Mouse (Mus musculus): ENCODE measurements around the gene Rab40b. TPM values are rescaled to one million over a fixed set of nuclear protein-coding genes. Genes with fewer than 3 reads are reported as not detected.
A peak's percentile ranks its signal among the peaks of the same experiment; 100 is the strongest.

The Rab40b gene
- polyA plus RNA-seq (2014; fragmentation: Nextera tagmentation; extraction: Ambion mirVana), result 9.2 and 10.8 TPM in 2 replicates

DNA sequence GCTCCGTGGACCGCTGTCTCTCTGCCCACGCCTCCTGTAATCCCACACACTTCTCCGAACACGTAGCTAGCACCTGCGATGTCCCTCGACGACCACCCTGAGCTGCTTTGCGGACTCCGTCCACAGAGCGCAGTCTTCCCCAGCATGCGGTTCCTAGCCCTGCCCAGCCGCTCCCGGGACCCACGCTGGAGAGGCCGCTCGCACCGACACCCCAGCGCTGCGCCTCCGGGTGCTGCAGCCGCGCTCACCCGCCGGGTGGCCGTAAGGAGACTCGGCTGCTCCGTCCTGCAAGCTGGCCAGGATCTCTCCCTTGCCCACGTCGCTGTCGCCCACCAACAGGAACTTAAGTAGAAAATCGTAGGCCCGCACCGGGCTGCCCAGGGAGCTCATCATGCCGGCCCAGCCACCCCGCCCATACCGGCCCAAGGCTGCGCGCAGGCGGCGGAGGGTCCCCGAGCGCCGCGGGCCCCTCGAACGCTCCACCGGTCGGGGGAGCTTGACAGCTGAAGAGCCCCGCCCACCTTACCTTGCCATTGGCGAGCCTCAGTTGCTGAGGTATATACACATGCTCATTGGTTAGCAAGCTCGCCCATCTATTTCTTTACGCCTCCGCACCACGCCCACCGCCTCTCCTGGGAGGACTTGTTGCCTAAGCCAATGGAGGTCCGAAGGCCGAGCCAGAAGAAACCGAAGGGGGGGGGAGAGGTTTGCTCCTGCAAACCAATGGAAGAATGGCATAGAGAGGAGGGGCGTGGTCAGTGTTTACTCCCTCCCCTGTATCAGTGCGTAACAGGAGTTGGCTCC, at the start of gene Rab40b:
Rab40b (minus strand) TSS at position 502 of the 804 bp plus-strand sequence.
- no peaks in the 10 kb centered on the region for H3K9me3 ChIP-seq (ENCODE audit: control insufficient read depth, low read length)
- H3K4me2 ChIP-seq (ENCODE audit: low read length), result peak within 1 kb of the TSS; percentile 75
- peak; percentile 97 for DNase-seq
- peak within 1 kb of the TSS; percentile 49 for H3K27ac ChIP-seq (replicated peaks; ENCODE audit: low read depth, low read length)
- WGBS, result under 1% methylated on average over 61 of the region's 61 CpGs
- H3K4me1 ChIP-seq (ENCODE audit: control insufficient read depth, insufficient read depth, low read length), result no peaks in the 10 kb centered on the region
- peak; percentile 99 for ATAC-seq (ENCODE audit: low FRiP score, low TSS enrichment)
- H3K9ac ChIP-seq (replicated peaks; ENCODE audit: low read length), result peak within 1 kb of the TSS; percentile 52
- no peaks in the 10 kb centered on the region for H3K36me3 ChIP-seq (ENCODE audit: control insufficient read depth, insufficient read depth, low read length)
- H3K27me3 ChIP-seq (ENCODE audit: control insufficient read depth, insufficient read depth, low read length), result 0 out of 2 replicates have a peak, but pooled peaks cover 6% of the 10 kb centered on the region
- H3K4me3 ChIP-seq (replicated peaks; ENCODE audit: low read depth, low read length), result peak within 1 kb of the TSS; percentile 66

- Histone ChIP-seq H3K4me2 (ENCODE audit: low read length) (no peak overlapping the region), H3K4me3 (replicated peaks; ENCODE audit: low read depth, low read length) (no peak overlapping the region), H3K27me3 (ENCODE audit: control insufficient read depth, insufficient read depth, low read length) (no peaks in the 10 kb centered on the region), H3K36me3 (ENCODE audit: control insufficient read depth, insufficient read depth, low read length) (no peaks in the 10 kb centered on the region), H3K27ac (replicated peaks; ENCODE audit: low read depth, low read length) (no peak overlapping the region), H3K9ac (replicated peaks; ENCODE audit: low read length) (no peak overlapping the region), H3K9me3 (ENCODE audit: control insufficient read depth, low read length) (no peaks in the 10 kb centered on the region), H3K4me1 (ENCODE audit: control insufficient read depth, insufficient read depth, low read length) (peaks cover 12% of the 10 kb centered on the region)
- WGBS, result 73% methylated on average over 5 of the region's 5 CpGs
- no peak for DNase-seq
- ATAC-seq (ENCODE audit: low FRiP score, low TSS enrichment), result no peak
These were observed 49.2 kb upstream of the Rab40b start for GRCm38 (mm10) chr11:121437236-121437635.

GRCm38 (mm10) chr11:121434156-121435155, 46.4 kb upstream of the Rab40b start, which contains the start of gene Fn3k:
Gene Fn3k, plus strand, starts transcription at chr11:121434913.
- WGBS, result 8% methylated on average over 30 of the region's 30 CpGs
- peak; percentile 95 for ATAC-seq (ENCODE audit: low FRiP score, low TSS enrichment)

GRCm38 (mm10) chr11:121433397-121433796, 45.3 kb upstream of the Rab40b start:
- Histone ChIP-seq H3K9ac (replicated peaks; ENCODE audit: low read length) (no peak overlapping the region), H3K27me3 (ENCODE audit: control insufficient read depth, insufficient read depth, low read length) (no peaks in the 10 kb centered on the region), H3K36me3 (ENCODE audit: control insufficient read depth, insufficient read depth, low read length) (peaks cover 18% of the 10 kb centered on the region), H3K4me3 (replicated peaks; ENCODE audit: low read depth, low read length) (no peak overlapping the region), H3K4me2 (ENCODE audit: low read length) (no peak overlapping the region), H3K9me3 (ENCODE audit: control insufficient read depth, low read length) (no peaks in the 10 kb centered on the region), H3K4me1 (ENCODE audit: control insufficient read depth, insufficient read depth, low read length) (peaks cover 12% of the 10 kb centered on the region), H3K27ac (replicated peaks; ENCODE audit: low read depth, low read length) (no peak overlapping the region)
- no peak for DNase-seq
- 81% methylated on average over 4 of the region's 4 CpGs for WGBS
- ATAC-seq (ENCODE audit: low FRiP score, low TSS enrichment), result no peak

More at GRCm38 (mm10) chr11:121434156-121435155, 46.4 kb upstream of the Rab40b start, which contains the start of gene Fn3k:
- peaks cover 12% of the 10 kb centered on the region for H3K4me1 ChIP-seq (ENCODE audit: control insufficient read depth, insufficient read depth, low read length)
- H3K36me3 ChIP-seq (ENCODE audit: control insufficient read depth, insufficient read depth, low read length), result peaks cover 13% of the 10 kb centered on the region; the same call in 1 of the 2 replicates
- DNase-seq, result peak; percentile 92
- peak within 1 kb of the TSS; percentile 50; the same call in 1 of the 2 replicates for H3K9ac ChIP-seq (replicated peaks; ENCODE audit: low read length)
- peak within 1 kb of the TSS; percentile 53 for H3K27ac ChIP-seq (replicated peaks; ENCODE audit: low read depth, low read length)
- H3K4me3 ChIP-seq (replicated peaks; ENCODE audit: low read depth, low read length), result peak within 1 kb of the TSS; percentile 43
- peak within 1 kb of the TSS; percentile 66 for H3K4me2 ChIP-seq (ENCODE audit: low read length)
- no peaks in the 10 kb centered on the region for H3K27me3 ChIP-seq (ENCODE audit: control insufficient read depth, insufficient read depth, low read length)
- H3K9me3 ChIP-seq (ENCODE audit: control insufficient read depth, low read length), result no peaks in the 10 kb centered on the region

DNA sequence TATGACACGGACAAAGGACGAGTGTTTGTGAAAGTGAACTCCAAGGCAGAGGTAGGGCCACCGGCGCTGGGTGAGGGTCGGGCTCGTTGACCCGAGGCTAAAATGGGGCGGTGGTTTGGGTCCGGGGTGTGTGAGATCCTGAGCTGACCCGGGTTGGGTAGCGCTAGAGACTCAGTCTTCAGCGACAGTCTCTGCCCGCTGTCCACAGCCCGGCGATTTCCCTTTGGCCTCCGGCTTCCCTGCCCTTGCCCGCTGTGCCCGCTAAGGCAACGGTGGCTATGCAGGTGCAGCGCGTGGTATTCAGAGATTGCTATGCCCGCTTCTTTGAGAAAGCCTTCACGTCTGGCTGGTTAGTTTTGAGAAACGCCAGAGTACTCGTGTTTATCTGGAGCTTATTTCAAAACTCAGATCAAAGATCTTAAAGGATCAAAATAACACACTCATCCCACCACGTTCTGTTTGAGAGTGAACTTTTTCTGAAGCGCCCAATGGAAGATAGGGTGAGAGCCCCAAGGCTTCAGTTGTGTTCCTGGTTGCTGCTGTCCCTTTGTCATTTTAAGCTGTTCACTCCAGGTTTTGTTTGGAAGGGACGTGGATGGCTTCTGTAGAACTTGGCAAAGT, 33.6 kb upstream of the Rab40b start:
- Histone ChIP-seq H3K27me3 (ENCODE audit: control insufficient read depth, insufficient read depth, low read length) (no peaks in the 10 kb centered on the region), H3K9ac (replicated peaks; ENCODE audit: low read length) (peak overlapping the region; percentile 68), H3K27ac (replicated peaks; ENCODE audit: low read depth, low read length) (no peak overlapping the region), H3K9me3 (ENCODE audit: control insufficient read depth, low read length) (no peaks in the 10 kb centered on the region), H3K4me1 (ENCODE audit: control insufficient read depth, insufficient read depth, low read length) (peaks cover 13% of the 10 kb centered on the region), H3K36me3 (ENCODE audit: control insufficient read depth, insufficient read depth, low read length) (0 out of 2 replicates have a peak, but pooled peaks cover 4% of the 10 kb centered on the region), H3K4me2 (ENCODE audit: low read length) (peak overlapping the region; percentile 74), H3K4me3 (replicated peaks; ENCODE audit: low read depth, low read length) (peak overlapping the region; percentile 72)
- peak; percentile 67 for ATAC-seq (ENCODE audit: low FRiP score, low TSS enrichment)
- WGBS, result under 1% methylated on average over 28 of the region's 28 CpGs
- peak; percentile 50 for DNase-seq

DNA sequence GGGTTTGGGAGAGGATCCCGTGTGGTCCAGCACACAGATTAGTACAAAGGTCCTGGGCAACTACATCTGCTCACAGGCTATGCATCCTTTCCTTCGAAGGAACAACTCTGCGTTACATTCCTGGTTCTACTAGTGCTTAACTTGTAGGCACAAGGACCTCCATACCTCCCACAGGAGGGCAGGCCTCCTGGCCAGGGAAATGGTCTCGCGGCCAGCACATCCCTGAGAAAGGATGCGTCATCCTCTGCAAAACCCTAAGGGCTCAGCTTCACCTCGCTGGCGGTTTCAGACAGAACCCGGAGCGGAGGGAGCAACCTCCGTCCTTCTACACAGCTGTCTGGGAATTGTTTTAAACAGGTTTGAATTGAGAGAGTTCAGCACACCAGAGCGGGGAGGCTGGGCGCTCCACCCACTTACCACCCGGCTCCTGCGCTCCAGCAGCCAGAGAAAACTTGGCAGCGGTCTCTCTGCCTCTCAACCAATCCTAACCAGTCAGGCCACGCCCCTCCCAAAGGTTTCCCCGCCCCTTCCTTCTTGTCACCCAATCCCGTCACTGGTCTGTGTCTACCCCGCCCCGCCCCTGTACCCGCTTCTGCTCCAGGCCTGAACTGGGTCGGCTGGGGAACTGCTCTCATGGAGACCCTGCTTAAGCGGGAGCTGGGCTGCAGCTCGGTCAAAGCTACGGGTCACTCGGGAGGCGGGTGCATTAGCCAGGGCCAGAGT, 32.9 kb upstream of the Rab40b start, which contains the start of gene Fn3krp:
Fn3krp (plus strand) TSS at position 572 of the 723 bp plus-strand sequence.
- Histone ChIP-seq H3K4me3 (replicated peaks; ENCODE audit: low read depth, low read length) (peak within 1 kb of the TSS; percentile 72), H3K36me3 (ENCODE audit: control insufficient read depth, insufficient read depth, low read length) (0 out of 2 replicates have a peak, but pooled peaks cover 4% of the 10 kb centered on the region), H3K9ac (replicated peaks; ENCODE audit: low read length) (peak within 1 kb of the TSS; percentile 68), H3K9me3 (ENCODE audit: control insufficient read depth, low read length) (no peaks in the 10 kb centered on the region), H3K27me3 (ENCODE audit: control insufficient read depth, insufficient read depth, low read length) (no peaks in the 10 kb centered on the region), H3K4me2 (ENCODE audit: low read length) (peak within 1 kb of the TSS; percentile 74), H3K27ac (replicated peaks; ENCODE audit: low read depth, low read length) (peak within 1 kb of the TSS; percentile 58), H3K4me1 (ENCODE audit: control insufficient read depth, insufficient read depth, low read length) (peaks cover 13% of the 10 kb centered on the region)
- peak; percentile 98 for DNase-seq
- peak; percentile 100 for ATAC-seq (ENCODE audit: low FRiP score, low TSS enrichment)
- 1% methylated on average over 28 of the region's 28 CpGs for WGBS

GRCm38 (mm10) chr11:121420379-121420778, 32.3 kb upstream of the Rab40b start:
- Histone ChIP-seq H3K27ac (replicated peaks; ENCODE audit: low read depth, low read length) (no peak overlapping the region), H3K36me3 (ENCODE audit: control insufficient read depth, insufficient read depth, low read length) (0 out of 2 replicates have a peak, but pooled peaks cover 2% of the 10 kb centered on the region), H3K4me3 (replicated peaks; ENCODE audit: low read depth, low read length) (peak overlapping the region; percentile 72), H3K4me1 (ENCODE audit: control insufficient read depth, insufficient read depth, low read length) (peaks cover 13% of the 10 kb centered on the region), H3K4me2 (ENCODE audit: low read length) (peak overlapping the region; percentile 74), H3K27me3 (ENCODE audit: control insufficient read depth, insufficient read depth, low read length) (no peaks in the 10 kb centered on the region), H3K9ac (replicated peaks; ENCODE audit: low read length) (no peak overlapping the region), H3K9me3 (ENCODE audit: control insufficient read depth, low read length) (no peaks in the 10 kb centered on the region)
- DNase-seq, result no peak
- ATAC-seq (ENCODE audit: low FRiP score, low TSS enrichment), result no peak
- 51% methylated on average over 5 of the region's 5 CpGs for WGBS

Measured in midbrain, embryonic 14.5 days (tissue).